Mouse (Mus musculus) E14TG2a.4 (cell line): ENCODE data around the gene Ccdc141.

Experiments
- H3K27me3 ChIP-seq: 2 replicates; pipeline ENCODE4 v1.6.1; 2014; ENCODE audit warnings: low read length, control low read depth; ENCODE audit not compliant: insufficient read depth
- H3K36me3 ChIP-seq: 2 replicates; pipeline ENCODE4 v1.6.1; 2014; ENCODE audit warnings: low read length, control low read depth; ENCODE audit not compliant: insufficient read depth
- H3K4me1 ChIP-seq: replicated peaks from 2 replicates; pipeline ENCODE4 v1.6.1; 2014; ENCODE audit warnings: low read depth, low read length, control low read depth
- H3K4me3 ChIP-seq: replicated peaks from 2 replicates; pipeline ENCODE4 v1.5.1; 2014; ENCODE audit warnings: mild to moderate bottlenecking, low read length
- H3K9me3 ChIP-seq: 2 replicates; pipeline ENCODE4 v1.6.1; 2014; ENCODE audit warnings: low read length, control low read depth
- CTCF ChIP-seq: conservative IDR thresholded peaks from 2 replicates; pipeline ENCODE4 v1.5.1; 2014; ENCODE audit warnings: low read length
- NANOG ChIP-seq: IDR thresholded peaks from 2 replicates; pipeline ENCODE4 v1.6.1; 2014; ENCODE audit warnings: borderline replicate concordance, low read length, mixed read lengths
- POU5F1 ChIP-seq: IDR thresholded peaks from 2 replicates; pipeline ENCODE4 v1.6.1; 2014; ENCODE audit warnings: low read length, borderline replicate concordance

Gene Ccdc141

GRCm38 (mm10) chr2:77065294-77065693 lies 105.1 kb downstream of the Ccdc141 start:
- no peak for TF ChIP-seq NANOG
- TF ChIP-seq POU5F1 = no peak
- TF ChIP-seq CTCF = no peak
- no peaks in the 10 kb centered on the region for H3K36me3 ChIP-seq

GRCm38 (mm10) chr2:77061871-77062270 lies 108.6 kb downstream of the Ccdc141 start:
- TF ChIP-seq POU5F1 (no peak), CTCF (peak; percentile 87)
- H3K9me3 ChIP-seq = no peaks in the 10 kb centered on the region
- peaks cover 25% of the 10 kb centered on the region for H3K4me1 ChIP-seq
- H3K36me3 ChIP-seq = no peaks in the 10 kb centered on the region
- H3K27me3 ChIP-seq = no peaks in the 10 kb centered on the region
- H3K4me3 ChIP-seq = no peak overlapping the region

More at GRCm38 (mm10) chr2:77065294-77065693, 105.1 kb downstream of the Ccdc141 start:
- Histone ChIP-seq H3K4me1 (peaks cover 3% of the 10 kb centered on the region), H3K4me3 (no peak overlapping the region), H3K9me3 (no peaks in the 10 kb centered on the region), H3K27me3 (no peaks in the 10 kb centered on the region)

GRCm38 (mm10) chr2:77059596-77059995 lies 110.8 kb downstream of the Ccdc141 start:
- TF ChIP-seq POU5F1 (no peak), CTCF (no peak), NANOG (peak; percentile 99)
- Histone ChIP-seq H3K4me3 (no peak overlapping the region), H3K36me3 (no peaks in the 10 kb centered on the region), H3K9me3 (no peaks in the 10 kb centered on the region), H3K27me3 (no peaks in the 10 kb centered on the region; the same call in 1 of the 2 replicates), H3K4me1 (peaks cover 30% of the 10 kb centered on the region)

- Histone ChIP-seq H3K4me3 (no peak overlapping the region), H3K36me3 (no peaks in the 10 kb centered on the region), H3K4me1 (peaks cover 33% of the 10 kb centered on the region), H3K9me3 (no peaks in the 10 kb centered on the region), H3K27me3 (no peaks in the 10 kb centered on the region; the same call in 1 of the 2 replicates)
- TF ChIP-seq POU5F1 (no peak), CTCF (no peak), NANOG (no peak)
Measured at GRCm38 (mm10) chr2:77056367-77056766, 114.1 kb downstream of the Ccdc141 start.

DNA sequence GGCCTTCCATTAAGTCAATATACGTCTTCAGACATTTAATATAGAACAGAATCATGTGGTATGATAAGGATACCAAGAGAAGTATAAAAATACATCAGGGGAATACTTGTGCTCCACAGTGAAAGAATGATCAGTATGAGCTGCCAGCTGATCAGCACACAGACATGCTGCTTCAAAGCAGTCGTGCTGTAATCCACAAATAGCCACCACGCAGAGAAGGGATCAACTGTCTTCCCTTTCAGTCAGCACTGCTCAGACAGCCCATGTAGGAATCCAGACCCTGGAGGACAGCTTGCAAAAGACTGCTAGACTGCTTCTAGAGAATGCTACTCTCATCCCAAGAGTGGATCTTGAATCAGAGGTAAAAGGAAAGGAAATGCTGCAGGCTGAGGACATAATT lies 127.5 kb downstream of the Ccdc141 start:
- no peaks in the 10 kb centered on the region for H3K27me3 ChIP-seq
- peaks cover 7% of the 10 kb centered on the region for H3K9me3 ChIP-seq
- no peak overlapping the region for H3K4me3 ChIP-seq
- H3K36me3 ChIP-seq = no peaks in the 10 kb centered on the region
- TF ChIP-seq CTCF = no peak
- TF ChIP-seq POU5F1 = no peak
- TF ChIP-seq NANOG = no peak
- no peaks in the 10 kb centered on the region for H3K4me1 ChIP-seq

DNA sequence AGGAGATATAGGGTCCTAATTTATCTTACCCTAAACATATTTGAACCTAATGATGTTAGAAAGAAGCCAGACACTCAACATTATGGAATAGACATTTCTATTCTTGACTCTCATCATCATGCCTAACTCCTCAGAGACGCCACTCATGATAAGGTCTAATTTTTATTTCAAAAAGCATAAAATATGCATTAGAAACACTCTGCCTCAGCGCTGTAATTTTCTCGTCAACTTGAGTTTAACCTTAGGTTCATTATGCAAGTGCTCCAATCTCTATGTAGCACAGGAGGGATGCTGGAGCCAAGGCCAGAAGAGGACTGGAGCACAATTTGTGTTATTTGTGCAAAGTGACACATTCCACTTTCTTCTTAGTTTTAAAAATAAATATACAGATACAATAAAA lies 130.8 kb downstream of the Ccdc141 start:
- Histone ChIP-seq H3K36me3 (no peaks in the 10 kb centered on the region), H3K27me3 (no peaks in the 10 kb centered on the region)
- no peak for TF ChIP-seq POU5F1
- no peak for TF ChIP-seq NANOG
- TF ChIP-seq CTCF = no peak

DNA sequence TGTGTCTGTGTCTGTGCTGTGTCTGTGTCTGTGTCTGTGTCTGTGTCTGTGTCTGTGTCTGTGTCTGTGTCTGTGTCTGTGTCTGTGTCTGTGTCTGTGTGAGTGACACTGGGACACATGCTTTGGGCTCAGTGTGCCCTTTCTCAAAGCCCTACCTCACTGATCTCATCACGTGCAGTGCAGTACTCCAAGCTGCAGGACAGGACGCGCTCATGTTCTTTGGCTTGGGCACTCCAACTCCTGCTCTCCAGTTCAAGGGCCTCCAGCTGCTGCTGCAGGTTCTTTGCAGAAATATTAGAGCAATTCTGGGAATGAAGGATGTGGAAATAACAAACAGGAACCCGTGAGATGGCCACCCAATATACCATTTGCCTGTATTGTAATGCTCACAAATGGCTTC lies 131.2 kb downstream of the Ccdc141 start:
- H3K27me3 ChIP-seq = no peaks in the 10 kb centered on the region
- TF ChIP-seq CTCF (no peak), NANOG (no peak), POU5F1 (no peak)
- H3K9me3 ChIP-seq = no peaks in the 10 kb centered on the region
- no peak overlapping the region for H3K4me3 ChIP-seq
- no peaks in the 10 kb centered on the region for H3K36me3 ChIP-seq
- no peaks in the 10 kb centered on the region for H3K4me1 ChIP-seq

More for the DNA sequence above, 130.8 kb downstream of the Ccdc141 start:
- H3K4me3 ChIP-seq = no peak overlapping the region
- H3K4me1 ChIP-seq = no peaks in the 10 kb centered on the region
- H3K9me3 ChIP-seq = no peaks in the 10 kb centered on the region

DNA sequence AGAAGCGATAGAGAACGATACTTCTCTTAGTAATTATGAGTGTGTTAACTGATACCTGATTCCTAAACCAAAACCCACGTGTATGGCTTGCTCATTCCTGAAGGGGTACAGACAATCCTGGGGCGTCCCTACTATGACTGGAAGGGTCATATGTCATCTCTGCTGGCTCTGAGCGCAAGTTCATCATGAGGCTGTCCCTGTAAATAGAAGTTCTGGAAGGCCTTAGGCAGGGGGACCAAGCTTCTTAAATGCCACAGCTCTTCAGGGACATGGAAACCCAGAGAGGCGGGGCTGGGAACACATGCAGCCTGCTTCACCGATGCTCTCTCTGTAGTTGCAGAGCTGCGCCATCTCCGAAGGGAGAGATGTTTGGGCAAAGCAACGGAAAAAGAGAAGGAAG lies 133.2 kb downstream of the Ccdc141 start:
- Histone ChIP-seq H3K9me3 (no peaks in the 10 kb centered on the region), H3K27me3 (no peaks in the 10 kb centered on the region), H3K4me1 (no peaks in the 10 kb centered on the region), H3K4me3 (no peak overlapping the region), H3K36me3 (no peaks in the 10 kb centered on the region)
- TF ChIP-seq NANOG (no peak), CTCF (no peak), POU5F1 (no peak)

DNA sequence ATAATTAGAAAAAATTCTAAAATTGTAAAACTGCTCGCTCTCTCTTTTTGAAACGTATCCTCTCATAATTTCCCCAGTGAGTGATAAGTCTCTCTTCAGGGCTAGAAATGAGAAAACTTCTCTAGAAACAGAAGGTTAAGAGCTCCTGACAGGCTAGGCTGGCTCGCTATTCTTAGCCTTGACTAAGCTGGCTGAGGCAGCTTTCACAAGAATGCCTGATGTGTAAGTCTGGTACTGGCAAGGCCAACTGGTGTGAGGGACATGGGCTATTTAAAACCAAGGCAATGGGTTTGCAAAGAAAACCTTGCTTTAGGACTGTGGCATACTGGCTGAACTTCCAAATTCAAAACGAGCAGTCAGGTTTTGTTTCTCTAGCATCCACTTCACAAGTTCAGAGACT lies 136.3 kb downstream of the Ccdc141 start:
- H3K36me3 ChIP-seq = no peaks in the 10 kb centered on the region
- no peaks in the 10 kb centered on the region for H3K27me3 ChIP-seq
- H3K4me3 ChIP-seq = no peak overlapping the region
- TF ChIP-seq CTCF (no peak), POU5F1 (no peak), NANOG (no peak)
- H3K4me1 ChIP-seq = no peaks in the 10 kb centered on the region
- no peaks in the 10 kb centered on the region for H3K9me3 ChIP-seq
